Mouse (Mus musculus) ovary, adult 18-20 months (tissue): Measurements from ENCODE around the gene Gm20388.

ENCODE experiments used
- DNase-seq: peaks from one replicate; pipeline ENCODE4 v3.0.0; 2022; ENCODE audit warnings: low spot score, mixed read lengths

Gm20388 gene

DNA sequence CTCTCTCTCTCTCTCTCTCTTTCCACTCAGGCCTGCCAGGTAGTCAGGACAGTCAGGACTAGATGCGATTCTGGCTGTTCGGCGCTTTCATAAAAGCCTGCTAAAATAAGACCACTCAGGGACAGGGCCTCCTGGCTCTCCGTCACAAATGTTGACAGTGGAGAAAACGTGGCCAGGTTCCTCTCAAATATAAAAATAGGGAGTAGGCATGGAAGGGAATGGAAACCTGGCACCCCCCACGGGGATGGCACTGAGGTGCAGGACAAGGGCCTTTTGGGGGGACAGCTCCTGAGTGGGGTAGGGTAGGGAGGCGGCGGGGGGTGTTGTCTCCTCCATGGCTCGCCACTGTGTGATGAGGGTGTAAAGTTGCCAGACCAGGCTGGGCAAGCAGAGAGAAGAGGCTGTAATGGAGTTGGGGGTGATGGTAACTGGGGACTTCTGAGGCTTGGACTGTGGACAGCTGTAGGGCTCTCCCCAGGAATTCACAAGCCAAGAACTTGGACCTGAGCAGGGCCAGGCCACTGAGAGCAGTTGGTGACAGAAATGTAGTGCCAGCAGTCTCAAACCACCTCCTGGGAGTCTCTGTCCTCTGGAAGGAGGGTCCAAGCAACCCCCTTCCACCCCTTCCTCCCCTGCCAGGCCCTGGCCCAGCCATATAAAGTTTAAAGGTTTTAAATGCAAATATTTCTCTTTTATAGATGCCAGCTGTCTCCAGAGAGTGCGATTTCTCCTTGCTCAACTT lies 621.3 kb downstream of the Gm20388 start:
- DNase-seq, result no peak

GRCm38 (mm10) chr8:120532517-120533215 lies 622.0 kb downstream of the Gm20388 start:
- no peak for DNase-seq

- DNase-seq, result no peak
Observed at GRCm38 (mm10) chr8:120533380-120533779, 622.7 kb downstream of the Gm20388 start.

DNA sequence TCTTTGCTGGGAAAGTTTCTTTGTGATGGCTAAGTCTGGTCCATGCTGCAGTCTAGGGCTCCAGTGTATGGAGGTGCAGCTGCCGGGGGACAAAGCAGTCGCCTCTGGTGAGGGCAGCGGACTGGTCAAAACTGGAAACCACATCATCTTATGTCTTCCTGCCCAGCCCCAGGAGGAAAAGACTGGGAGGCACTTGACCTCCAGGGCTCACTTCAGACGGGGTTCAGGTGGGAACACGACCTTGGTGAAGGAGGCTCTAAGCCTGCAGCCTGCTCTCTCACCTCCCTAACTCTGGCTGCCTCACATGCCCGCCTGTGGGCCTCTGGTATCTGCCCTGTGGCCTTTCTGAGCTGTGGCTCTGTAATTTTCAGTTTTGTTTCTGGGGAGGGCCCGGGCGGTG lies 623.4 kb downstream of the Gm20388 start:
- no peak for DNase-seq

- DNase-seq, result peak; percentile 67
Observed at GRCm38 (mm10) chr8:120534504-120535368, 624.1 kb downstream of the Gm20388 start.

- no peak for DNase-seq
Observed at GRCm38 (mm10) chr8:120535452-120536305, 625.0 kb downstream of the Gm20388 start.

- no peak for DNase-seq
Observed at GRCm38 (mm10) chr8:120536306-120537206, 625.9 kb downstream of the Gm20388 start.

DNA sequence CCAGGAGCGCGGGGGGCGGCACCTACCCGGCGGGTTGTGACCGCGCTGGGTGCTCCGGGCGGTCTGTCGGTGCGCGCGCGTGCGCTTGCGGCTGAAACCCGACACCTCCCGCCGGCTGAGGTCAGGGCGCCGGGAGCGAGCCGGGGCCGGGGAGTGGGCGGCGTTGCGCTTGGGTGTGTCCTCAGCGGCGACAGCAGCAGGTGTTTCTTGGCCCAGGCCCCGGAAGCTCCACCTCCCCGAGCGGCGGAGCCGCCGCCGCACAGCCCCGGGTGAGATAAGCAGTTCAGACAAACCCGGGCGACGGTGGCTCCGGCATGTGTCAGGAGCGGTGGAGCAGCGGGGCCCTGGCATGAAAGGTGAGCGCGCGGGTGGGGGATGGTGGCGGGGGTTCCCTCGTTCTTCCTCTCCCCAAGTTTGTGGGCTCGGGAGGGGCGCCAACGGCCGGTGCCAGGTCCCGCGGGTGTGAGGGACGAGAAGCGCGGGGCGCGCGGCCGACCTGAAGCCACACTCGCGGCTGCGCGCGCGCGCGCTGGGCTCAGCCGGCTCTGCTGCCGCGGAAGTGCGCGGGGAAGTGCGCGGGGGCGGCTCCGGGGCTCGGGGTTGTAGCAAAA lies 626.7 kb downstream of the Gm20388 start:
- DNase-seq, result peak; percentile 66

DNA sequence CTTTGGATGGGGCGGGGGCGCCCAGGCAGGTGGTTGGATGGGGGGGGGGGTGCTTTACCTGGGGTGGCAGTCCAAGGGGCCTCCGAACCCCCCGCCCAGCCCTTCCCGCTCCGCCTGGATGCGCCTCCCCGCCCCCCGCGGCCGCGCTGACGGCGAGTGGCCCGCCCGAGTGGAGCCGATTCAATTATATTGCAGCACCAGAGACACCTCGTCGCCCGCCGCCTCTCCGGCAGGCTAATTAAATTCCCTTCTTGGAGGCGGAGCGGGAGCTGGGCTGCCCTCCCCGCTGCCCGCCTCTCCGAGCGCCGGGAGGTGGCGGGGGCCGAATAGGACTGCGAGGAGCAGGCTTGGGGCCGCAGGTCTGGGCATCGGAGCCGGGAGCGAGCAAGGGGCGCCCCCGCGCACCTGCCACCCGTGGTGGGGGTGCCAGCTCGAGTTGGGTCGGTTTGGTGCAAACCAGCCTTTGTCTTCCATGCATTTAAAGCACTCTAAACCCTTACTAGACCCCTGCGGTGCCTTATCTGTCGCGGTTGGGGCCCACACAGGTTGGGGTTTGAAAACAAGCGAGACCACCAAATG lies 627.3 kb downstream of the Gm20388 start:
- DNase-seq, result no peak

- peak; percentile 58 for DNase-seq
Observed at GRCm38 (mm10) chr8:120538397-120539240, 628.0 kb downstream of the Gm20388 start.

DNA sequence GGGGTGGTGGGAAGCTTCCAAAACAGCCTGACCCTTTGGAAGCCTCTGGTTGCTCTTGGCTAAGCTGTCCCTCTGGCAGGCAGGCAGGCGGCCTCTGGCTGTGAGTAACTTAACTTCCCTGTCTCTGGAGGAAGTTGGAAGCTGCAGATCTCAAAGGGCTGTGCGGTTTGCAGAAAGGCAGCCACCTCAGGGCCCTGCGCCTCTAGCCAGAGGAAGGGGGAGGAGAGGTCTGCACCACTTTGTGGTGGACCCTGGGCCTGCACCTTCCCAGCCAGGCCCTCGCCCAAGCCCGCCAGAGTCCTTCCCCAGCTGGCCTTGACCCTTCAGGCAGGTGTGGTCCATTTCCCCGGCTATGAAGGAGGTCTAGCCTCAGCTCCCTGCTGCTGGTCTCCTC lies 628.7 kb downstream of the Gm20388 start:
- DNase-seq, result no peak

GRCm38 (mm10) chr8:120539775-120540625 lies 629.4 kb downstream of the Gm20388 start:
- DNase-seq, result no peak

DNA sequence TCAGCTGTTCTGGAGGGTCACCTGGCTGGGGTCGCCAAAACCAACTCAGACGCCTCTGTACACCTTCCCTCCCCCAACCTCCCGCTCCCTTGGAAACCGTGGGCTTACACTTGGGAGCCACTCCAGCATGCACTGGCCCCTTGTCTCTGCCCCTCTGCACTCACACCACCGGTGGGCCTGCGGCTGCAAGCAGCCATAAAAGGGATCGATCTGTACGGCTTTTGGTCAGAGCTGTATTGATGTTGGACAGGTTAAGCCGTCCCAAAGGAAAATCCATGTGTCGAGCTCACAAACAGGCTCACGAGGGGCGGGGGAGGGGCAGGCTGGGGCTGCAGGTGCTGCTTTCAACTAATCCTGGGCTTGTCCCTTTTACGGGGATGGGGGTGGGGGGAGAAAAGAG lies 632.4 kb downstream of the Gm20388 start:
- DNase-seq, result no peak

GRCm38 (mm10) chr8:120543416-120544055 lies 632.9 kb downstream of the Gm20388 start:
- DNase-seq, result no peak

DNA sequence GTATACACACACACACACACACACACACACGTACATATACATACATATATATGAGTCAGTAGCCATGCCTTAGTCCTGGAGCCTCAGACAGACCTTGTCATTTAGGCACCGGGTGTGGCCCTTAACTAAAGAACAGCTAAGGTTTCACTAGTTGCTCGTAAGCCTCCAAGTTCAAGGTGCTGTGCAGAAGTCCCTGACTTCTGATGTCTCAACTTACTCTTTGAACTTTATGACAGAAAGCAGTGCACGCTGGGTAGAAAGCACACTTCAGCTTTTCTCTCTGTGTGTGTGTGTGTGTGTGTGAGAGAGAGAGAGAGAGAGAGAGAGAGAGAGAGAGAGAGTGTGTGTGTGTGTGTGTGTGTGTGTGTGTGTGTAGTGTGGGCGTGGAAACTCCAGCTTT lies 633.5 kb downstream of the Gm20388 start:
- DNase-seq, result no peak

- no peak for DNase-seq
Observed at GRCm38 (mm10) chr8:120547562-120547961, 636.9 kb downstream of the Gm20388 start.

- no peak for DNase-seq
Observed at GRCm38 (mm10) chr8:120548313-120548761, 637.7 kb downstream of the Gm20388 start.
